Mouse (Mus musculus): ENCODE results near the gene Ercc6l2.
A peak's percentile ranks its signal among the peaks of the same experiment; 100 is the strongest.
"Not testable (repeated sequence)": the region's sequence is repeated elsewhere in the genome, so short reads cannot be mapped to it uniquely, and the experiment has no call there.

The Ercc6l2 gene

DNA sequence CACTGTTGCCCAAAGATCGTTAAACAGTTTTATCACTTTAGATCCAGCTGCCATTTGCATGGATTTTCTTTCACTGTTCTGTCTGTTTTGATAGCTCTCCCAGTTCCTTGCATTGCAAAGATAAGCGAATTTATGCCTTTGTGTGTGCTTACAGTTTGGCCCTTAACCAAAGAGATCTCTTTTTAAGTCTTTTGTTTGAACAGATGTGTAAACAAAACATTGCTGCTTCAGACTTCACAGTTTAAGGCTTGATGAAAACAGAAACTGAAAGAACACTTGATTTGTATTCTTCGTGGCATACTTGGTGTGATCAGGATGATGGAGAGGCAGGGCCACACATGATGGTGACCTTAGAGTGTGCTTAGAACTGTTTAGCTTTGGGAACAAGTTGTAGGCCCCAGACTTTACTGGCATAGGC lies 70.5 kb downstream of the Ercc6l2 start:
- DNase-seq = no peak

DNA sequence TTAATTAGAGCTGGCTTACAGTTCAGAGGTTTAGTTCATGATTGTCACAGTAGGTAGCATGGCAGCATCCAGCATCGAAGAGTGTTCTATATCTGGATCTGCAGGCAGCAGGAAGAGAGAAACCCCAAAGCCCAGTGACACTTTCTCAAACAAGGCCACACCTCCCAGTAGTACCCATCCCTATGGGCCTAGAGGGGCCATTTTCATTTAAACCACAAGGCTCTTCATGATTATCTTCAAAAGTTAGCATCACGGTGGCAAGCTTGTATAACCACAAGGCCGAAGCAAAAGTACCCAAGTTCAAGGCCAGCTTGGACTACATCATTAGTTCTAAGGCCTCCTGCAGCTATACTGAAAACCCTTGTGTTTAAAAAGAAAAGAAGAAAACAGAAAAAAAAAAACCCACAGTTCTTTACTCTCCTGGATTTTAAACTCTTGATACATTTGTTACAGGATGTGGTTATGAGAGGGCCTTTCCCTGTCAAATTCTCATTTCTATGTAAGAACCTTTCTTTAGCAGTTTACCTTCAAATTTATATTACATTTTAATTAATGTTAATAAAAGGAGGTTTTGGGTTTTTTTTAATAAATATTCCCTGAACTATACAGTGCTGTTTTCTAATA lies 71.5 kb downstream of the Ercc6l2 start:
- no peak for DNase-seq

- no peak for DNase-seq
Measured at GRCm38 (mm10) chr13:63900679-63901302, 85.8 kb downstream of the Ercc6l2 start.

DNA sequence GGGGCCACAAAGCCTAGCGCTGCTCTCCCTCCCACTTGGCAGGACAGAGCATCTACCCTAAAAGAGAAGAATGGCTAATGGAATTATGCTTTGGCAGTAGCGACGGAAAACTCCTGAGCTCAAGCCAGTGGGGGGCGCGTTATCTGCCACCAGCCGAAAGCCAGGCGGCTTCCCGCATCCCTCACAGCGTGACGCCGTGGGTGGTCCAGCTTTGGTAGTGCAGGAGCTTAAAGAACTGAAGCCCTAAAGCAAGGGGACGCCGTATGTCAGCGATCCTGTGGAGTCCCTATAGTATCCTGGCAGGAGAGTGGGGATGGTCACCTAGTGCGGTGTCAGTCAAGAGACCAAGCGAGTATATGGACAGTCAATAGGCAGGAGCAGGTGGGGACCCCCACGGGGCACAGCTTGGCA lies 86.3 kb downstream of the Ercc6l2 start:
- peak; percentile 59 to 63 for DNase-seq

DNA sequence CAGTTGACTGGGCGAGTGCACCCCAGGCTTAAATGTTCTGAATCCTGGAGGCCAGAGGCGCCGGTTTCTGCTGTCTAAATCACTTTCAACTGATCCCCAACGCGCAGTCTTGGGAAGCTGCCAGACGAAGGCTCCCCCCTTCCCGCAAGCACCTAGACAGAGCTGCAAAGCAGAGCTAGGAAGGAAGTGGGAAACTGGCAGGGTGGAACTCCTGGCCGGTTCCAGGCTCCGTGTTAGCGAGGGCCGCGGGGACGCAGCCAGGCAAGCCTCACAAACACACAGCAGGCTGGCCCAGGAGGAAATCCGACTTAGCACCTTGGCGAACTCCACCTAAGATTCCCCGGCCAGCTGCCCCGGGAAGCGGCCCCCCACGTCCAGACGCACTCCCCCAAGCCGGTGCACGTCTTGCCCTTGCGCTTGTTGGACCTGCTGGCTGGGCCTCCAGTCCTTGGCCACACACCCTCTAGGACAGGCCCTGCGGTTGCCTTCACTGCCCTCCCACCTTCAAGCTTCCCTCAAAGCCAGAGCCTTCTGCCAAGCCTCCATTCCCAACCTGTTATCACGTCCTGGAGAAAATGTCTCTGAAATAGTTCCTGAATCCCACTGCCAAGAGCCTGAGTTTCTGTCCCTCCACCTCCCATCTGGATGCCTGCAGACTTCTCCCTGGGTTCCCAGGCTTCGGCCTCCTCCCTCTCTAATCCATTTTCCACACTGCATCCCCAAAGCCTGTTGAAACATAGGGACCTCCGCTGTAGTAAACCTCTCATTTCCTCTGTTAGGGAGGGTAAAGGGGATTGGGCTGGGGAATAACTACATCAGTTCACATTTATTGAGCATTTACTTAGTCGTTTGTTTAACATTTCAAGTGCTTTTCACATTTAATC lies 86.9 kb downstream of the Ercc6l2 start:
- DNase-seq = peak; percentile 49 to 59

GRCm38 (mm10) chr13:63906516-63906915 lies 91.5 kb downstream of the Ercc6l2 start:
- DNase-seq = peak; percentile 56 to 62

DNA sequence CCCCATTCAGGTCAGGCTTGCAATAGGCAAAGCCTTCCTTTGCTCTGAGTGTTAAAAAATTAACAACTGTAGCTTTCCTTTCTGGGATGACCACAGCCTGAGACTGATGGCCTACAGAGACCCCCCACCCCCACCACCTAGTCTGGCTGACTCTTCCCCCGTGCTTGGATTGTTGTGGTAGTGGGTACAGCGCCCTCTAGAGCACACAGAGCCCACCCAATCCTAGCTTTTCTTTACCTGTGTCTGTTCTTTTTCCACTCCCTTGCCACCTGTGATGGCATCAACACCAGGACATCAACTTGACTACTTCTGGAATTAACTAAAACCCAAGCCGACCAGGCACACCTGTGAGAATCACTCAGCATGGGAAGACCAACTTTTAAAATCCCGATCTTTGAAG lies 92.4 kb downstream of the Ercc6l2 start:
- DNase-seq = no peak

DNA sequence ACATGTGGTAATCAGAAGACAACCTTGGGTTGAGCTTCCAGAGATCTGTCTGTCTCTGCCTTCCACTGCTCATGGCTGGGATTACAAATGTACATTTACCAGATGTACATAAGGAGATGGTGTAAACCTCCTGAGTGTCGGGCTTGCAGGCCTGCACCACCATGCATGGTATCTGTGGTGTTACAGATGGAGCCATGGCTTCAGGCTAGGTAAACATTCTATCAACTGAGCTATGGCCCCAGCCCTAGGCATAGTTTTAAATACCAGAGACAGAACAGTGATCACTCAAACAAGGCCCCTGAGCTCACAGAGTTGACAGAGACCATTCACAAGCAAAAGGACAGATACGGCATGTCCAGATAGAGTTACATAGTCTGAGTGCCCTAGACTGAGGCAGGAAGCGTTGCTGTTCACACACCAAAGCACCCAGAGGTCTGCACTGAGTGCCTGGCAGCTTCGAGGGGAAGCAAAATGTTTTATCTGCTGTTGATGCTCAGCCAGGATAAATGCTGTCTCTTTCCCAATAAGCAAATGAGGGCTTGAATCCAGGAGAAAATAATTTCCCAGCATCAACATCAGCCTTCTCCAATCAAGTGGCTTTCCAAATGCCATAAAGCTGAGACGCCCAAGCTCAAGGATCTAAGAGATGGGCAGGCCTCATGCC lies 95.2 kb downstream of the Ercc6l2 start:
- no peak for DNase-seq

- no peak for DNase-seq
Measured at GRCm38 (mm10) chr13:63911617-63912016, 96.6 kb downstream of the Ercc6l2 start.

DNA sequence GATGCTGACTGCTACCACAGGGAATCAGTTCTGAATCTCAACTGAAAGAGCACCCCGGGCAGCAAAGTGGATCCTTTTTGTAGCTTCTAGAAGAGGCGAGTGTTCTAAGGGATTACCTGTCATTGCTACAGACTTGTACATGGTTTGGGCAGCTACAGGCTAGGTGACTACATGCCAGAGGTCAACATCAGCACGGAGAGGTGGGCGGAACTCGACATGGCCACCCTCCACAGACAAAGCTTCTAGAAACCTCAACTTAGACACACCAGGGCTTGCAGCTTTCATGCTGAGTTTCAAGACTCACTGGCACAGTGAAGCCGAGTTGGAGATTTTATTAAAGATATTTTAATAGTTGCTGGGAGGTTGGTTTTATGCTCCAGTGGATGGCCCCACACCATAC lies 98.1 kb downstream of the Ercc6l2 start:
- no peak for DNase-seq

DNA sequence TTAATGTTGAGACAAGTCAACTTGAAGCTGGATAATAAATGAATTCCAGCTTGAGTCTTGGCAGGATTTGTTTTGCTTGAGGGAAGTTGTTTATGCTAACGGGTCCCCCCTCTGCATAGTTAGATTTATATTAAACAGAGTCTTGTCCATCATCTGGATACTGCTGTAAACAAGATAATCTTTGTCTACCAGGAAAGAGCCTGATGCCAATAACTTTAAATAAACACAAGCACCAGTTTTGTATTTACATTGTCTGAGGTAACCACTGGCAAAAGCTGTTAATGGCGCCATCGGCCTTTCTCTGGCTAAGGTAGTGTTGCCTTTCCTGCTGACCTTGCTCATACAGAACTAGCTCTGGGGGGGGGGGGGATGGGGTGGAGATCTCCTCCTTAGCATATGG lies 100.1 kb downstream of the Ercc6l2 start:
- DNase-seq = no peak

- no peak for DNase-seq
Measured at GRCm38 (mm10) chr13:63915684-63916083, 100.6 kb downstream of the Ercc6l2 start.

GRCm38 (mm10) chr13:63916568-63916967 lies 101.5 kb downstream of the Ercc6l2 start:
- no peak for DNase-seq

DNA sequence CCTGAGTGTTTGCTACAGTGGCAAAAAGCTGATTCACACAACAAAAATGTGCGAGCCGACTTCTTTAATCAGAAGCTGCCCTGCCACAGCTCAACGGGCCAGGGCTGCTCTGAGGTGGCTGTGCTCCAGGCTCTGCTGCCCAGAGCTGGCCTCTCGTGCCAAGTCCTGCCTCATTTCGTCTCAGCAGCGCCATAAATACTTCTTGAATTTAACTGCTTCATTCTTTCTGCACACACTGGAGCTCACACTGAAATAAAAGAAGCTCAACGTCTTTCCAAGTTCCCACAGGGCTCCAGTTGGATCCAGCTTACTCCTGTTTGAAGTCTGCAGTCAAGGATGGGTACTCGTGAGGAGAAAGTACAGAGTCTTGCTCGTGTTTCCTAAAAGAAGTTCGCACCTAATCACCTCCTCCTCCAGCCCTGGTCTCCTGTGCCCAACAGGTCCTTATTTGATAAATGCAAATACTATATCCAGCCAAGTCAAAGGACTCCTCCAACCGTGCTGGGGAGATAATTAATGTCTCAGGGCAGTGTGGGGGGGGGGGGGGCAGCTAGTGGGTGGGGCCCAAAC lies 102.2 kb downstream of the Ercc6l2 start:
- peak; percentile 72 to 73 for DNase-seq

DNA sequence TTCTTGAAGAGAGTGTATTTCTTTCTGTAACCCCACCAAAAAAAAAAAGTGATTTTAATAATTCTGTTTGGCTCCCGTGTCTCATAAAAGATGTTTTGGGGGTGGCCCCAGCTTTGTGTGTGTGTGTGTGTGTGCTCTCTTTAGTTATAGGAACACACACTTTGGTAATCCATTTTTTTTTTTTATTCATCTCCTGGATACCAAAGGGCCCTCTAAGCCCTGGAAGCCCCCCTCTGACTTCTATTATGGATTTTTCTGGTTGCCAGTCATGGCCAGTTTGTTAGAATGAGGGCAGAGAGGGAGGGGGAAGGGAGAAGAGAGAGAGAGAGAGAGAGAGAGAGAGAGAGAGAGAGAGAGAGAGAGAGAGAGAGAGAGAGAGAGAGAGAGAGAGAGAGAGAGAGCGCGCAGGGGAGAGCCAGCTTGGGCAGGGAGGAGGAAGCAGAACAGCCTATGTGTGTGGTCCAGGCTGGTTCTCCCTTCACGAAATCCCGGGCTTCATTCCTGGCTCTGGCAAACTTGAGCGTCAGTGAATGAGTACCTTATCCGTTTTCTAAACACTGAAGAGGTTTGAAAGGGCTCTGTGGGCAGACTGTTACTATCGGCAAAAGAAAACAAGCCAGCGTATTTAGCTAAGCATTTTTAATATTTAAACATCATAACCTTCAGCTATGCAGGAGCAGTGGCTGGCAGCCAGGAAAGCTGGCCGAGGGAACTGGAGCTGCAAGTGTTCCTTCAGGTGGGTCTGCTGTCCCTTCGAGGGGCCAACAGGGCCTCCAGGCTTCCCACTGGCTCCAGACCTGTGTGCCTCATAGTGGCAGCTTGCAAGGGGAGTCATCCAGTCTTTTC lies 103.0 kb downstream of the Ercc6l2 start:
- peak; percentile 35 to 48 for DNase-seq

- peak; percentile 23 to 48 for DNase-seq
Measured at GRCm38 (mm10) chr13:63918733-63919422, 103.8 kb downstream of the Ercc6l2 start.

DNA sequence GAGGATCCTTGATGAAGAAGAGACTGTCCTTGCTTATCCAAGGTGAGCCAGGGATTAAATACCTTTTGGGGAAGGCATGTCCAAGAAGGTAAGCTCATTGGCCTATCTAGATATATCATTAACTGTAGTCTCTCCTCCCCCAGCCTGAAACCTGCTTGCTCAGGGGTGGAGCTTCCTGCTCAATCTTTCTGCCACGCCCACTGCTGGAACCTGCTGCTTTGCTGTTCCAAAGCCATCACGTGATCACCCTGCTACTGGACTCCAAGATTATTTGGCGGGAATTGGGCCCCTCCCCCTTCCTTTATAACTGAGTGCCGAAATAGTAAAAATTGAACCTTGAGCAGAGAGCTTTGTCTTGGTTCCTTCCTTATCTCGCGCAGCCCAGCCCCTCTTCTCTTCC lies 109.0 kb downstream of the Ercc6l2 start:
- DNase-seq = not testable (repeated sequence)

DNA sequence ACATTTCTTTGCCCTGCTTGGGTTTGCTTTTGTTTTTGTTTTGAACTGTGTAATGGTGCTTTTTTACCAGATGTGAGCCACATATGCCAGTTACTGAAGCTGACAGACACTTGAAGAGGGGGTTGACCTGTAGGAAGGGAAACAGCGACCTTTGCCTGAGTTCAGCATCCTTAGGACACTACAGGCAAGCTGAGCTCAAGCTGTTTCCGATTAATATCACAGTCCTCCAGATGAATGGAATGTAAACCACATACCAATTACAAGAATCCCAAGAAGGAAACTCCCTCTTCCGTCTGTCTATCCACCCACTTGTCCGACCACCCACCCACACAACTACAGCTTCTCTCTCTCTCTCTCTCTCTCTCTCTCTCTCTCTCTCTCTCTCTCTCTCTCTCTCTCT lies 112.3 kb downstream of the Ercc6l2 start:
- DNase-seq = no peak

GRCm38 (mm10) chr13:63929351-63929750 lies 114.3 kb downstream of the Ercc6l2 start:
- DNase-seq = peak; percentile 79 to 81

GRCm38 (mm10) chr13:63929917-63930515 lies 115.0 kb downstream of the Ercc6l2 start:
- peak in 1 of 2 experiments; percentile 27 for DNase-seq

DNA sequence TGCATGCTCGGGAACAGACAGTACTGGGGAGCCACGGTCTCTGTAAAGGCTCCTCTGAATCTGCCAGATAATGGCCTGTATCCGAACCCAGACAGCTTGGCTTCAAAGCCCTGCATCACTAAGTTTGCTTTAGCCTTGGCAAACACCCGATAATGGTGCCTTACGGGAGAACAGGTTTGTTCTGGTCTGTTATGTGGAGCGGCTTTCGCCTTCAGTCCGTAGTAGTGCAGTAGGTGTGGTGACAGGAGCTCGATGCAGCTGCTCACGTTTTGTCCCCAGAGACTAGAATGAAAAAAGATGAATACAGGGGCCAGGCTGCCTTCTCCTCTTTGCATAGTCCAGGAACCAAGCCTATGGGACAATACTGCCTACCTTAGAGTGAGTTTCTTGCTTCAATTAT lies 115.5 kb downstream of the Ercc6l2 start:
- DNase-seq = no peak
